Comparison of ENCODE assay signal across 8 mouse cellular contexts in genomic region chr14:51913062-51913959, GRCm38 (mm10). TPM values are rescaled to one million over a fixed set of nuclear protein-coding genes. Genes with fewer than 3 reads are reported as not detected.
DNase-seq lines count a peak whose midpoint lies in the region; ATAC-seq and TF ChIP-seq lines count a peak whose summit lies in the region.

No protein-coding gene starts in this region.

- H3K9me3 ChIP-seq in erythroblast, embryonic 14.5 days (ENCODE audit: control insufficient read depth, low read length), result no peaks in the 10 kb centered on the region
- no peaks in the 10 kb centered on the region for H3K9me3 ChIP-seq in heart, embryonic 13.5 days
- H3K9me3 ChIP-seq in kidney, embryonic 16.5 days (ENCODE audit: low read length), result no peaks in the 10 kb centered on the region
- H3K9me3 ChIP-seq in midbrain, embryonic 16.5 days (replicated peaks; ENCODE audit: control insufficient read depth, low read length, poor library complexity, severe bottlenecking), result no peaks in the 10 kb centered on the region

- DNase-seq in B cell, adult 2 months, result peak; percentile 49 to 55
- peak; percentile 83 for DNase-seq in liver
- DNase-seq in spleen, postnatal 10 days (ENCODE audit: low spot score in 2 of 2), result peak; percentile 38 to 74

- peaks cover 16% of the 10 kb centered on the region for H3K4me1 ChIP-seq in bone marrow macrophage, adult 2 months (ENCODE audit: control insufficient read depth, insufficient read depth, low read length)
- peaks cover 13% of the 10 kb centered on the region for H3K4me1 ChIP-seq in erythroblast, embryonic 14.5 days (ENCODE audit: control insufficient read depth)
- peaks cover 29% of the 10 kb centered on the region for H3K4me1 ChIP-seq in heart, embryonic 13.5 days
- peaks cover 17% of the 10 kb centered on the region for H3K4me1 ChIP-seq in kidney, embryonic 16.5 days (ENCODE audit: insufficient read depth, low read length)
- H3K4me1 ChIP-seq in midbrain, embryonic 16.5 days (ENCODE audit: control insufficient read depth, insufficient read depth, low read length), result peaks cover 7% of the 10 kb centered on the region; the same call in 1 of the 2 replicates

- peak; percentile 82 for ATAC-seq in heart, embryonic 13.5 days (ENCODE audit: extremely low read depth, insufficient number of reproducible peaks, low FRiP score, low TSS enrichment)
- ATAC-seq in kidney, embryonic 16.5 days (ENCODE audit: low FRiP score, low TSS enrichment), result peak; percentile 84
- ATAC-seq in midbrain, embryonic 16.5 days, result peak; percentile 77

- peak overlapping the region; percentile 91 for H3K9ac ChIP-seq in heart, embryonic 13.5 days
- peak overlapping the region; percentile 69 for H3K9ac ChIP-seq in kidney, embryonic 16.5 days (replicated peaks; ENCODE audit: low read length)
- H3K9ac ChIP-seq in midbrain, embryonic 16.5 days (ENCODE audit: low read depth, low read length), result peak overlapping the region; percentile 79

- H3K4me3 ChIP-seq in bone marrow macrophage, adult 2 months (ENCODE audit: insufficient read depth, low read length), result peak overlapping the region; percentile 49
- peak overlapping the region; percentile 54 for H3K4me3 ChIP-seq in erythroblast, embryonic 14.5 days (replicated peaks)
- H3K4me3 ChIP-seq in heart, embryonic 13.5 days, result peak overlapping the region; percentile 71
- peak overlapping the region; percentile 65 for H3K4me3 ChIP-seq in kidney, embryonic 16.5 days (ENCODE audit: low read length)
- H3K4me3 ChIP-seq in midbrain, embryonic 16.5 days (ENCODE audit: low read depth, low read length), result peak overlapping the region; percentile 67

- no peak for TF ChIP-seq POLR2A in bone marrow macrophage, adult 2 months (IDR thresholded peaks at IDR 0.05; ENCODE audit: borderline replicate concordance, low read depth, low read length)

- H3K4me2 ChIP-seq in heart, embryonic 13.5 days, result peak overlapping the region; percentile 99
- peak overlapping the region; percentile 98 for H3K4me2 ChIP-seq in kidney, embryonic 16.5 days (replicated peaks; ENCODE audit: low read depth, low read length)
- peak overlapping the region; percentile 97 for H3K4me2 ChIP-seq in midbrain, embryonic 16.5 days (ENCODE audit: low read length)

- H3K36me3 ChIP-seq in erythroblast, embryonic 14.5 days (ENCODE audit: control insufficient read depth), result no peaks in the 10 kb centered on the region
- H3K36me3 ChIP-seq in heart, embryonic 13.5 days, result peaks cover 33% of the 10 kb centered on the region
- H3K36me3 ChIP-seq in kidney, embryonic 16.5 days (ENCODE audit: insufficient read depth, low read length), result no peaks in the 10 kb centered on the region
- H3K36me3 ChIP-seq in midbrain, embryonic 16.5 days (ENCODE audit: control insufficient read depth, insufficient read depth, low read length), result no peaks in the 10 kb centered on the region; the same call in 1 of the 2 replicates

- no peak for TF ChIP-seq CTCF in bone marrow macrophage, adult 2 months (IDR thresholded peaks at IDR 0.05; ENCODE audit: low read depth, low read length)

- no peak overlapping the region for H3K27ac ChIP-seq in bone marrow macrophage, adult 2 months (ENCODE audit: insufficient read depth, low read depth, low read length)
- peak overlapping the region; percentile 95 for H3K27ac ChIP-seq in heart, embryonic 13.5 days (replicated peaks)
- H3K27ac ChIP-seq in kidney, embryonic 16.5 days (ENCODE audit: low read length), result 0 out of 2 replicates have a peak overlapping the region, but pooled peaks have one; percentile 1
- H3K27ac ChIP-seq in midbrain, embryonic 16.5 days (ENCODE audit: low read length), result peak overlapping the region; percentile 75

- under 1% methylated on average over 54 of the region's 58 CpGs for WGBS in heart, embryonic 13.5 days
- WGBS in kidney, embryonic 16.5 days, result under 1% methylated on average over 54 of the region's 58 CpGs
- WGBS in midbrain, embryonic 16.5 days, result under 1% methylated on average over 57 of the region's 58 CpGs

- peaks cover 46% of the 10 kb centered on the region for H3K27me3 ChIP-seq in erythroblast, embryonic 14.5 days (ENCODE audit: control insufficient read depth)
- H3K27me3 ChIP-seq in heart, embryonic 13.5 days (replicated peaks), result no peaks in the 10 kb centered on the region
- H3K27me3 ChIP-seq in kidney, embryonic 16.5 days (ENCODE audit: insufficient read depth, low read length), result no peaks in the 10 kb centered on the region
- no peaks in the 10 kb centered on the region for H3K27me3 ChIP-seq in midbrain, embryonic 16.5 days (ENCODE audit: control insufficient read depth, insufficient read depth, low read depth, low read length)

RNA-seq across cellular contexts. Expression of gene Ndrg2, which starts 0.6 kb away (rescaled TPM):
- polyA plus RNA-seq in bone marrow macrophage, adult 2 months (2012; ENCODE audit: insufficient read depth, insufficient read length, missing spikeins), result 0.91 and 2.5 TPM in 2 replicates
- 0.11 TPM in 1 of 2 replicates, not detected in the other for polyA plus RNA-seq in erythroblast, embryonic 14.5 days (2012)
- polyA plus RNA-seq in heart, embryonic 13.5 days (2015; fragmentation: Nextera tagmentation; extraction: Ambion mirVana), result 223 and 248 TPM in 2 replicates
- polyA plus RNA-seq in kidney, embryonic 16.5 days (2015; fragmentation: Nextera tagmentation; extraction: Ambion mirVana), result 52.0 and 59.5 TPM in 2 replicates
- polyA plus RNA-seq in midbrain, embryonic 16.5 days (2015; fragmentation: Nextera tagmentation; extraction: Ambion mirVana), result 196 and 269 TPM in 2 replicates

RNA-seq across cellular contexts. Expression of gene Tppp2, which starts 4.9 kb away (rescaled TPM):
- not detected in 2 replicates for polyA plus RNA-seq in bone marrow macrophage, adult 2 months (2012; ENCODE audit: insufficient read depth, insufficient read length, missing spikeins)
- not detected in 2 replicates for polyA plus RNA-seq in erythroblast, embryonic 14.5 days (2012)
- not detected in 2 replicates for polyA plus RNA-seq in heart, embryonic 13.5 days (2015; fragmentation: Nextera tagmentation; extraction: Ambion mirVana)
- polyA plus RNA-seq in kidney, embryonic 16.5 days (2015; fragmentation: Nextera tagmentation; extraction: Ambion mirVana), result not detected in 2 replicates
- not detected in 2 replicates for polyA plus RNA-seq in midbrain, embryonic 16.5 days (2015; fragmentation: Nextera tagmentation; extraction: Ambion mirVana)

RNA-seq across cellular contexts. Expression of gene Rnase13, which starts 9.3 kb away (rescaled TPM):
- not detected in 2 replicates for polyA plus RNA-seq in bone marrow macrophage, adult 2 months (2012; ENCODE audit: insufficient read depth, insufficient read length, missing spikeins)
- polyA plus RNA-seq in erythroblast, embryonic 14.5 days (2012), result not detected in 2 replicates
- not detected in 2 replicates for polyA plus RNA-seq in heart, embryonic 13.5 days (2015; fragmentation: Nextera tagmentation; extraction: Ambion mirVana)
- not detected in 2 replicates for polyA plus RNA-seq in kidney, embryonic 16.5 days (2015; fragmentation: Nextera tagmentation; extraction: Ambion mirVana)
- polyA plus RNA-seq in midbrain, embryonic 16.5 days (2015; fragmentation: Nextera tagmentation; extraction: Ambion mirVana), result not detected in 2 replicates

RNA-seq across cellular contexts. Expression of gene Slc39a2, which starts 20.6 kb away (rescaled TPM):
- polyA plus RNA-seq in bone marrow macrophage, adult 2 months (2012; ENCODE audit: insufficient read depth, insufficient read length, missing spikeins), result 0.44 and 1.2 TPM in 2 replicates
- polyA plus RNA-seq in erythroblast, embryonic 14.5 days (2012), result not detected in 2 replicates
- 0.13 and 0.48 TPM in 2 replicates for polyA plus RNA-seq in heart, embryonic 13.5 days (2015; fragmentation: Nextera tagmentation; extraction: Ambion mirVana)
- 0.30 and 0.50 TPM in 2 replicates for polyA plus RNA-seq in kidney, embryonic 16.5 days (2015; fragmentation: Nextera tagmentation; extraction: Ambion mirVana)
- polyA plus RNA-seq in midbrain, embryonic 16.5 days (2015; fragmentation: Nextera tagmentation; extraction: Ambion mirVana), result 2.2 and 3.1 TPM in 2 replicates

RNA-seq across cellular contexts. Expression of gene Mettl17, which starts 28.7 kb away (rescaled TPM):
- 18.6 and 19.4 TPM in 2 replicates for polyA plus RNA-seq in bone marrow macrophage, adult 2 months (2012; ENCODE audit: insufficient read depth, insufficient read length, missing spikeins)
- 0.31 and 0.62 TPM in 2 replicates for polyA plus RNA-seq in erythroblast, embryonic 14.5 days (2012)
- polyA plus RNA-seq in heart, embryonic 13.5 days (2015; fragmentation: Nextera tagmentation; extraction: Ambion mirVana), result 38.3 and 40.5 TPM in 2 replicates
- polyA plus RNA-seq in kidney, embryonic 16.5 days (2015; fragmentation: Nextera tagmentation; extraction: Ambion mirVana), result 49.1 and 57.3 TPM in 2 replicates
- polyA plus RNA-seq in midbrain, embryonic 16.5 days (2015; fragmentation: Nextera tagmentation; extraction: Ambion mirVana), result 86.5 and 92.0 TPM in 2 replicates

Comparison
In these comparisons a context has a peak if more than half of its experiments do, and no peak if none do; other contexts are left out.
1. RNA of gene Ndrg2, which starts 0.6 kb away (polyA plus RNA-seq): 196 to 269 TPM in midbrain, embryonic 16.5 days, 223 to 248 TPM in heart, embryonic 13.5 days and 52.0 to 59.5 TPM in kidney, embryonic 16.5 days; 0.91 to 2.5 TPM in bone marrow macrophage, adult 2 months and 0.11 TPM in erythroblast, embryonic 14.5 days; every median in the first group is over 10 times any median in the second.
2. Peak in every context shown above with its lines, with median percentiles within 50 percentile points of each other: DNase-seq, H3K4me3 ChIP-seq, ATAC-seq, H3K4me2 ChIP-seq and H3K9ac ChIP-seq.